Mouse (Mus musculus) MEL-GATA-1-ER (cell line): ENCODE data around the gene Ralgds.
A peak's percentile ranks its signal among the peaks of the same experiment; 100 is the strongest.

Experiments used
- DNase-seq: peaks from one replicate; pipeline ENCODE4 v3.0.0-alpha.2; 2012; ENCODE audit warnings: low read depth; ENCODE audit errors: extremely low read depth

Gene Ralgds

GRCm38 (mm10) chr2:28557452-28557851, 44.5 kb downstream of the Ralgds start:
- DNase-seq = no peak

- DNase-seq = no peak
These were observed 50.4 kb downstream of the Ralgds start, which contains the start of gene Cel for GRCm38 (mm10) chr2:28563303-28563702. Cel (minus strand) TSS chr2:28563403.

GRCm38 (mm10) chr2:28563830-28564229, 50.9 kb downstream of the Ralgds start:
- no peak for DNase-seq

GRCm38 (mm10) chr2:28564380-28564779, 51.5 kb downstream of the Ralgds start:
- no peak for DNase-seq

GRCm38 (mm10) chr2:28566545-28566944, 53.6 kb downstream of the Ralgds start:
- DNase-seq = no peak

- no peak for DNase-seq
These were observed 57.0 kb downstream of the Ralgds start for GRCm38 (mm10) chr2:28569903-28570302.

- DNase-seq = no peak
These were observed 62.4 kb downstream of the Ralgds start for GRCm38 (mm10) chr2:28575341-28575740.

- DNase-seq = no peak
These were observed 63.9 kb downstream of the Ralgds start for GRCm38 (mm10) chr2:28576815-28577214.

GRCm38 (mm10) chr2:28578003-28578402, 65.1 kb downstream of the Ralgds start:
- no peak for DNase-seq

- peak; percentile 90 for DNase-seq
These were observed 69.9 kb downstream of the Ralgds start for GRCm38 (mm10) chr2:28582647-28583353.

- DNase-seq = no peak
These were observed 70.7 kb downstream of the Ralgds start, which contains the start of gene Gtf3c5 for GRCm38 (mm10) chr2:28583651-28584050. Gtf3c5 (minus strand) TSS chr2:28583751.

- DNase-seq = no peak
These were observed 72.2 kb downstream of the Ralgds start for GRCm38 (mm10) chr2:28585043-28585571.

GRCm38 (mm10) chr2:28585730-28586129, 72.8 kb downstream of the Ralgds start:
- no peak for DNase-seq

GRCm38 (mm10) chr2:28588574-28588973, 75.6 kb downstream of the Ralgds start:
- no peak for DNase-seq

- no peak for DNase-seq
These were observed 78.6 kb downstream of the Ralgds start for GRCm38 (mm10) chr2:28591479-28591878.

- no peak for DNase-seq
These were observed 79.9 kb downstream of the Ralgds start for GRCm38 (mm10) chr2:28592809-28593208.

GRCm38 (mm10) chr2:28596021-28596420, 83.1 kb downstream of the Ralgds start:
- peak; percentile 39 for DNase-seq

GRCm38 (mm10) chr2:28596998-28597397, 84.1 kb downstream of the Ralgds start:
- peak; percentile 66 for DNase-seq

GRCm38 (mm10) chr2:28597733-28598547, 85.0 kb downstream of the Ralgds start:
- peak; percentile 99 for DNase-seq

GRCm38 (mm10) chr2:28598692-28599568, 86.0 kb downstream of the Ralgds start:
- peak; percentile 36 for DNase-seq

- DNase-seq = no peak
These were observed 86.6 kb downstream of the Ralgds start for GRCm38 (mm10) chr2:28599569-28599900.
